Mouse (Mus musculus) midbrain, embryonic 11.5 days (tissue): ENCODE measurements at regions not wholly inside any gene's neighbourhood (a gene's known extent, or its start where the extent isn't known, plus 50 kb on each side); places are given as distances from the start of the nearest gene placed in this dataset.

ENCODE experiments used
- ATAC-seq: fragments of 200-750 bp; cut with Nextera tagmentation; 2 replicates; pipeline ENCODE4 v1.8.0; 2017; ENCODE audit warnings: moderate TSS enrichment, moderate library complexity; ENCODE audit not compliant: low FRiP score
- DNase-seq: peaks from one replicate; pipeline ENCODE4 v3.0.0; 2015; ENCODE audit warnings: low spot score; ENCODE audit errors: missing footprints
- H3K27ac ChIP-seq: fragments of 300-500 bp; sonication (generic); 2 replicates; pipeline ENCODE4 v1.5.1; 2014; ENCODE audit warnings: low read depth, low read length
- H3K27me3 ChIP-seq: fragments of 300-500 bp; sonication (generic); 2 replicates; pipeline ENCODE4 v1.6.1; 2014; ENCODE audit warnings: mild to moderate bottlenecking, low read length, moderate library complexity, mixed read lengths; ENCODE audit not compliant: control insufficient read depth, insufficient read depth
- H3K36me3 ChIP-seq: fragments of 300-500 bp; sonication (generic); 2 replicates; pipeline ENCODE4 v1.6.1; 2014; ENCODE audit warnings: mild to moderate bottlenecking, low read length, moderate library complexity, mixed read lengths; ENCODE audit not compliant: control insufficient read depth, insufficient read depth
- H3K4me1 ChIP-seq: fragments of 300-500 bp; sonication (generic); 2 replicates; pipeline ENCODE4 v1.6.1; 2014; ENCODE audit warnings: low read length; ENCODE audit not compliant: control insufficient read depth, insufficient read depth
- H3K4me2 ChIP-seq: fragments of 300-500 bp; sonication (generic); 2 replicates; pipeline ENCODE4 v1.6.1; 2014; ENCODE audit warnings: mild to moderate bottlenecking, moderate library complexity
- H3K4me3 ChIP-seq: fragments of 300-500 bp; sonication (generic); 2 replicates; pipeline ENCODE4 v1.5.1; 2014; ENCODE audit warnings: low read depth, low read length
- H3K9ac ChIP-seq: fragments of 300-500 bp; sonication (generic); 2 replicates; pipeline ENCODE4 v1.6.1; 2014; ENCODE audit warnings: low read length
- H3K9me3 ChIP-seq: fragments of 300-500 bp; sonication (generic); 2 replicates; pipeline ENCODE4 v1.6.1; 2016; ENCODE audit warnings: low read length; ENCODE audit not compliant: control insufficient read depth
- WGBS: fragments of 180-500 bp; shearing (Covaris S2); extraction: QIAGEN DNeasy Blood & Tissue Kit; methylation state at CpG from one replicate; pipeline ENCODE4 v1.1.7; 2014; 5-methylcytosine and 5-hydroxymethylcytosine counted together

DNA sequence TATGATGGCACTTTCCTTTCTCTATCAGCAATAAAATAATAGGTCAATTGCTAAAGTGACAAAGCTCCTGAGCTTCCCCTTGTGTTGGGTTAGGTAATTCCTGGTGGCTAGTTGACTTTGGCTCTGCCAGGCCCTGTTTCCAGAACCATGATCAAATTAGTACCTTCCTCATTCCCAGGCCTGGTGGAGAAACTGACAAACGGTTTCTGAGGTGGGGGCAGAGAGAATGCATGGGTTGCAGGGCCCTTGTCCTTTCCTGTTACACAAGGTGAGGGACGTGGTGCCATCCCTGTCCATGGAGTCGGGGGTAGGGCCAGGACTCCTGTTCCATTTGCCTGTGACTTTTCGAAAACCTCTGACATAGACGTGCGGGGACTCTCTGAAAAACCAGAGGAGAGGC is 51.2 kb upstream of the Id2 start:
- no peaks in the 10 kb centered on the region for H3K9me3 ChIP-seq
- WGBS, result 87% methylated on average over 6 of the region's 6 CpGs
- H3K9ac ChIP-seq, result no peak overlapping the region
- no peaks in the 10 kb centered on the region for H3K4me1 ChIP-seq
- DNase-seq (no peak), ATAC-seq (no peak)
- H3K4me3 ChIP-seq, result no peak overlapping the region
- H3K27ac ChIP-seq, result no peak overlapping the region
- H3K4me2 ChIP-seq, result no peak overlapping the region
- H3K27me3 ChIP-seq, result no peaks in the 10 kb centered on the region
- no peaks in the 10 kb centered on the region for H3K36me3 ChIP-seq
